Mouse (Mus musculus) layer of hippocampus, adult 11-12 months (tissue): ENCODE data around the gene Gm20532.

ENCODE experiments used
- DNase-seq: peaks from one replicate; pipeline ENCODE4 v3.0.0; 2022; ENCODE audit warnings: low spot score

The Gm20532 gene

DNA sequence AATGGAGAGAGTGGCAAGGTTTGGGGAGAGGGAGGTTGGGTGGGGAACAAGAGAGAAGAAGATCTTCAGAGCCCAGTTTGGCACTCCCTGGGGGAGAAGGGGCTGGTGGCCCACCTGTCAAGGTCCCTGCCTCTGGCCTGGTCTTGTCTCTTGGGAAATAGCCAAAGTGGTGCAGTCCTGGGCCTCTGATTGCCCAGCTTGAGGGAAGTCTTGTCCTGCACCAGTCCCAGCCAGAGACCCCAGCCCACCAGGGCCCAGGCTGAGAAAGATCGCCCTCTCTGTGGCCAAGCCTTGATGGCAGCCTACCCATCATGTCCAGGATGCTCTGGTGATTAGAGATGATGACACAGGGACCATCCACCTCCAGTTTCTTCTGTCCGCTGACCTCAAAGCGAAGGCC is 10.5 kb downstream of the Gm20532 start:
- no peak for DNase-seq

- no peak for DNase-seq
These were observed 11.4 kb downstream of the Gm20532 start for GRCm38 (mm10) chr2:26597810-26598209.

DNA sequence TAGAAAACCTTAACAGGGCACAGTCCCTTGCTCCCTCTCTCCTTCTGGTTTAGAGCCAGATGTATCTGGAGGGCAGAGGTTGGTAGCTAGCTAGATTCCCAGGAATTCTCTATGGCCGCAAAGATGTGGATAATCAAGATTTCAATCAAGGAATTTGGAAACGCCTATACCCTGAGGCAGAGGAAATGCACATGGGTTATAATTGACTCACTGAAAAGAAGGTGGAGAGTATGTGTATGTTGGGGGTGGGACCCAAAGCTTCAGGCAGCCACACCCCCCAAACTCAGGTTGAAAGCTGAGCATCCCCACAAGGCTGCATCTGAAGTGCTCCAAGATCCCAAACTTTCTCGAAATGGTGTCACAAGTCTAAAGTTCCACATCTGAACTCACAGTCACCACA is 12.0 kb downstream of the Gm20532 start:
- no peak for DNase-seq

DNA sequence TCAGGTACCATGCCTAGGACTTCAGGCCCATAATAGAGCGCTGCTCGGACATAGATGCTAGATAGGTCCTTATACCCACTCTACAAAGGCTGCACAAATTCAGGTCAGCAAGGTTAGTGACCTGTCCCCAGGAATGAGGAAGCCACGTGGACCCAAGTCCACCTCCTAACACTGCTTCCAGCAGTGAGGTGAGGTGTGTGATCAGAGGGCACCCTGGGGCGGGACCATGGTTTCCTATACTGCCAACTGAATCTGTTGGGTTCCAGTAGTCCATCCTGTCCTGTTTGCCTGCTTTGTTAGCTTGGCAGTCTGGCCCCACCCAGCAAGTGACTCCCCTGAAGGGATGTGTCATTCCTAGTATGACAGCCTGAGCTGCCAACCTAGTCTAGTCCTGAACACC is 13.5 kb downstream of the Gm20532 start:
- DNase-seq = no peak

- no peak for DNase-seq
These were observed 14.2 kb downstream of the Gm20532 start for GRCm38 (mm10) chr2:26600664-26601063.

DNA sequence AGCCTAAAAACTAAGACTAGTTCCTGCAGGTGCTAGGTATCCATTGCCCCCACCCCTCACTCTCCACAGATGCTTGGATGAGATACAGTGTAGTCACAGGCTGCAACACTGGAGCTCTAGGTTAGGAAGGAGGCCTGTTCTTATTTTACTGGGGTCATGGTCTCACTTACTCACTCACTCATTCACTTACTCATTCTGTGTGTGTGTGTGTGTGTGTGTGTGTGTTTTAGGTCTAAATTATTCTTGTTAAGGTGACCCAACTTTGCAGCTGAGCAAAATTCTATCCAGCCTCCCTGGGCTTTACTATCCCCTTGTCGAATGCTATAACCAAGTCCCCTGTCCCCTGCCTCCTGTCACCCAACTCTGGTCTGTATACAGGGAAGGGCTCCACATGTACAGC is 15.2 kb downstream of the Gm20532 start:
- DNase-seq = no peak

DNA sequence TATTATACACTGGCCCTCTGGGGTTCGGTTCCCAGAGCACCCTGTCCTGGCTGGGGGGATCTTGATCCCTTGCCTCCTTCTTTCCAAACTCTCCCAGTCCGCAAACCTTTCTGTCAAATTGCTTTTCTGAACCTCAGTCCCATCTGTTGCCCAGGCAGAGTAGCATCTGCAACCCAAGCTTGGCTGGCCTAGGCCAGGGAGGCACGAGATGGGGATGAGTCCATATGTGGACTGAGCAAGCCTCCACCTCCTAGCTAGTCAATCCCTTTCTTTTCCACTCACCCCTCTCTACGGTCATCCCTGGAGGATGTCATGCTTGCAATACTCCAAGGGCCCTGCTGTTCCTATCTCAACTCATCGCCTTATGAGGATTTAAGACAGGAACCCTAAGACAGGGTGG is 16.2 kb downstream of the Gm20532 start:
- no peak for DNase-seq

- no peak for DNase-seq
These were observed 16.7 kb downstream of the Gm20532 start for GRCm38 (mm10) chr2:26603159-26603558.

DNA sequence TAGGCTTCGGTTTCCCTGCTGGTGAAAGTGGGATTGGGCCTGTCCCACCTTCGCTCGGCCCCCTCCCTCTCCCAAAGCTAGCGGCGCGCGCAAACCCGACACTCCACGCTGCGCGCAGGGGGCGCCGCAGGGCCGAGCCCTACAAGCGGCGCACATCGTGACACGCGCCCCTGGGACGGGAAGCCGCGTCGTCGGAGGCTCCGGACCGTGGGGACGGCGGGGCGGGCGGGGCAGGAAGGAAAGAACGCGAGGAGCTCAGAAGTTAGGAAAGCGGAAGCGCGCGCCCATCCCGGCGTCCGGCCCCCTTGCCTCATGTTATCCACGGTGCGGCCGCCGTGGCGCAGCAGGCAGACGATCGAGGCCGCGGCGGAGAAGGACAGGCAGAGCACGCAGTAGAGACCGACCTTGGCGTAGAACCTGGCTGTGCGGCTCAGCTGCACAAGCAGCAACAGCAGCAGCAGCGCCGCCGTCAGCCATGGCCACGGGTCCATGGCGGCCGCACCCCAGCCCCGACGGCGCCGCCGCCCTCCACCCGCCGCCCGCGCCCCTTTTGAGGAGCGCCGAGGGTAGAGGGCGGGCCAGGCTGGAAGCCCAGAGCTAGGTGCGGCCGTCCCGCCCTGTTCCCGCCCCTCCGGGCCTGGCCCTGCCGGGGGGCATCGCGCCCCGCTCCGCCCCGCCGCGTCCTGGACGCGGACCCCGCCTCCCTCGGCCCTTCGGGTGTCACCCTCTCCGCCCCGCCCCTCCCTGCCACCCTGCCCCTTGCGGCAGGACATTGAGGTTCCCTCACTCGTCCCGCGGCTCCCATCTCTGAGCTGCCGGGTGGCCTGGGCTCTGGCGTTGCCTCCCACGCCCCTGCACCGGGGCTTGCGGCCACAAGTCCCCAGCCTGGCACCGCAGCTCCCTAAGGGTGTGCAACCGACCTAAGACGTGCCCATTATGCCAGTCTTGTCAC is 17.6 kb downstream of the Gm20532 start, which contains the start of gene Agpat2:
Agpat2 (minus strand) TSS at position 698 of the 952 bp plus-strand sequence.
- DNase-seq = peak; percentile 38

DNA sequence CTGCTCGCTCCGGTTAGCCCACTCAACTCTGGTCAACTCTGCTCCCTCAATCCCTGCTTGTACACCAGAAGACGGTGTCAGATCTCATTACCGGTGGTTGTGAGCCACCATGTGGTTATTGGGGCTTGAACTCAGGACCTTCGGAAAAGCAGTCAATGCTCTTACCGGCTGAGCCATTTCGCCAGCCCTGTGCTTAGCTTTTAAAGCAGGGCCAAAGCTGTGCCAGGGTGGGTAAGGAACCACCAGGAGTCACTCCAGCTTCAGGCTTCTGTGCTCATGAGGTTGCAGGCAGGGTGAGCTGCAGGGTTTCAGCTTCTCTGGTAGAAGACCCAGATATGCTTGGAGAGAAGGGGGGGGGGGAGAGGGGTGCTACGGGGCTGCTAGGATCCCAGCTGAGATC is 18.9 kb downstream of the Gm20532 start:
- DNase-seq = no peak

- no peak for DNase-seq
These were observed 20.1 kb downstream of the Gm20532 start for GRCm38 (mm10) chr2:26606579-26606978.

DNA sequence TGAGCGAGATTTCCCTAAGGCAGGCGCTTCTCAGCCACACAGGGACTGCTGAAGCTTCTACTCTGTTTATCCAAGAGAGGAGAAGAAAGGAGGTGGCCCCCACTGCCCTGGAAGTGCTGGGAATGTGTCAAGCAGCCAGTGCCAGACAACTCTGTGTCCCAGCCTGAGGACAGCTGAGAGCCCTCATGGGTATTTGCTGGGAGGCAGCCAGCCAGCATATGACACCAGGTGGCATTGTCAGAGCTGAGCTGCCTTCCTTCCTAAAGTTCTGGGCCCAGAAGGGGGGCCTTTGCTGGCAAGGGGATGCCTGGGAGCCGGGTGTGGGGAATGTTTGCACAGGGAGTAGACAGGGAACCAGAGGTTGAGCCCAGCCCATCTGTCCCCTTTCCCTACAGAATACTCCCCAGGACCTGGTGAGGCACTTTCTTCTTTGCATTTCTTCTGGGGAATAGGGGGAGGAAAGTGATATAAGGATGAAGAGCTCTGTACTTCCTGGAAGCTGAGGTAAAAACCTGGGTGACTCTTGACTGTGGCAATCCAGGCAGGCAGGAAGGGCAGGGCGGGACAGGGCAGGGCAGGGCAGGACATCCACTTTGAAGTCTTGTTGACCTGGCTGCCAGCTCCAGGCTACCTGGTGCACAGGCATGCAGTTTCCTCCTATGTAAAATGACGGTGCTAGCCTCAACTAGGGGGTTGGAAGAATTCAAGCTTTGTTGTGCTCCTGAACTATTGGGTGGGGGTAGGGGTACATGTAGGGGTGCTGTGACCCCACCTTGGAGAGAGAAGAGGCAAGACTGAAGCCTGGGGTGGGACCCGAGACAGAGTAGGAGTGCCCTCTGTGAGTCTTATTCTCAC is 20.8 kb downstream of the Gm20532 start:
- no peak for DNase-seq

- no peak for DNase-seq
These were observed 22.3 kb downstream of the Gm20532 start for GRCm38 (mm10) chr2:26608781-26609180.

GRCm38 (mm10) chr2:26609261-26609661 is 22.8 kb downstream of the Gm20532 start:
- no peak for DNase-seq

DNA sequence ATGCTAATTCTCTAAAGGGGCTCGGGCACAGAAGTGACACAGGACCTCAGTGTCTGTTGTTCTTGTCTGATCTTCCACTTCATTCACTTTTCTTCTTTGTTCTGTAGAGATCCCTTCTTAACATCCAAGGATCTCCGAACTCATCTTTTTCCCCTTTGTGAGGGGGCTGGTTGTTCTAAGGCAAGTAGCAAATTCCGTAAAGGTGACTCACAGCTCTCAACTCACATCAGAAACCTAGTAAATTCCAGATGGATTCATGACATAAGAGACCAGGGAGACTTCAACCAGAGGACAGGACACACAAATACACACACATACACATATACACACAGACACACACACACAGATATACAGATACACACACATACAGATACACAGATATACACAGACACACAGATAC is 24.1 kb downstream of the Gm20532 start:
- no peak for DNase-seq

DNA sequence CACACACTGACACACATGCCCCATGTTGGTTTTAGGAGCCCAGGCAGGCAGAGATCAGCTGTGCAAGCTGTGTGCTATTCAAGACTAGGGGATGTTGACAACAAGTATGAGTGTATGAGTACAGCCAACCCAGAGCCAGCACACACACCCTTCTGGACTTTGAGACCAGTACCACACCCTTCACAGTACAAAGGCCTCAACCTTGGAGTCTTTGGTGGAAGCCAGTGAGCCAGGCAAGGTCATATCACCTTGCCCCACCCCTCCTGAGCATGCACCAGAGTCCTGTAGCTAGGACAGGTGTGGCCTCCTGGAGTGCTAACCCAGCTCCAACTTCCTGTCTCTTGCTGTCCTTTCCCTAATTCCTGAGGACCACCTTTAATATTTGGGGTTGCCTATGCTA is 24.6 kb downstream of the Gm20532 start:
- DNase-seq = no peak

DNA sequence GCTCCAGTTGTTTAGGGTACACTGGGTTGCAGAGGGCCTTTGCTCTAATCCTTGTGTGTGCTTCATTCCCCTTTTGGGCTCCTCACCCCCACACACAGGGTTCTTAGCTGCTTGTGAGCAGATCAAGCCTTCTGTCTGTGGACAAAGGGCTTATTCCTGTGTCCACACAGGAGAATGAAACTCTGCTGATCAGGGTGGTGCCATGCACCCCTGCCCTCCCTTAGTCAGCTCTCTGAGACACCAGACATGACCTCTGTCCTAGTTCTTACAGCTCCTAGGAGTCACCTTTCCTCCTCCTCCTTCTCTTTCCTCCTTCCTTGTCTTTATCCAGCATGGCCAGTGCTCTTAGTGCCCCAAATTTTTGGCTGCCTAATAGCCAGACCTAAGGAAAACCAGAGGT is 25.5 kb downstream of the Gm20532 start:
- DNase-seq = no peak

GRCm38 (mm10) chr2:26614903-26615302 is 28.5 kb downstream of the Gm20532 start:
- DNase-seq = no peak

DNA sequence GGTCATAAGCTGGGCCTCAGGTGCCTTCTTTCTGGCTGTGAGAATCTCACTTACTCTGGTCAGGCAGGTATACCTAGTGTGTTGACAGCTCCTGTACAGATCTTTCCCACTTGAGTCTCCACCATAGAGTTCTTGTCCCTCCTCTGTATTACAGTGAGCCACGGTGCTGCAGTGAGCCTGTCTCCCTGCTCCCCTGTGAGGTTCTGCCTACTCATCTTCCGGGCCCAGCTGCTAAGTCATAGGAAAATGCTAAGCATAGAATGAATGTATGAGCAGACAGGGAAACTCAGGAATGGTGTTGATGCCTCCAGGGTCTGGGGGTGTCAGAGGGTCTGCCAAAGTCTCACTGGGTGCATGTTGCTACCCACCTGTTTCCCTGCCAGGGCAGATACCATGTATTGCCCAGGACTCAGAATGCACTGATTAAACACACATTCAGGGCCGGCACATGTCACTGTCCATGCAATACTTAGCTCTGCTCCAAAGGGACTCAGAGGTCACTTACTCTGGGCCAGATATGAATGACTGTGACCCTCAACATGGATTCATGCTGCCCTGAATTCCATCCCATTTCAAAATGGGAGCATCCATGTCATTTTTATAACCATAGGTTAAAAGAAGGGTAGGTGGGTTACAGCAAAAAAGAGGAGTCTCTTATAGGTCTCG is 29.2 kb downstream of the Gm20532 start:
- no peak for DNase-seq

DNA sequence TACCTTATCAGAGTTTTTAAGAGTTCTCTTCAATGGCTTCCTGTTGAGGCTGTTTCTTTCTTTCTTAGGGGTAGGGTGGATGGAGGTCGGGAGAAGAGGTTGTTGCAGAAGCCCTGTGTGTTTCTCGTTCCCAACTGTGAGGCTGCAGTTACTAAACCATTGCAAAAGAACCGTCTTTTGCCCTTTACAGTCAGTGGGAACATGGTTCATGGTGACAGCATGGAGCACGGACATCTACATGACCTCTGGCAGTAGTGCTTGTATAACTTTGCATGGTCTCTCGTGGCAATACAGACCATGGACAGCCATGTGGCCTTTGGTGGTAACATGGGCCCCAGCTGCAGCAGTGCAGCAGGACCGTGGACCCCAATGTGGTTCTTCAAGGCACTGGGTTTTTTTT is 30.9 kb downstream of the Gm20532 start:
- DNase-seq = no peak

DNA sequence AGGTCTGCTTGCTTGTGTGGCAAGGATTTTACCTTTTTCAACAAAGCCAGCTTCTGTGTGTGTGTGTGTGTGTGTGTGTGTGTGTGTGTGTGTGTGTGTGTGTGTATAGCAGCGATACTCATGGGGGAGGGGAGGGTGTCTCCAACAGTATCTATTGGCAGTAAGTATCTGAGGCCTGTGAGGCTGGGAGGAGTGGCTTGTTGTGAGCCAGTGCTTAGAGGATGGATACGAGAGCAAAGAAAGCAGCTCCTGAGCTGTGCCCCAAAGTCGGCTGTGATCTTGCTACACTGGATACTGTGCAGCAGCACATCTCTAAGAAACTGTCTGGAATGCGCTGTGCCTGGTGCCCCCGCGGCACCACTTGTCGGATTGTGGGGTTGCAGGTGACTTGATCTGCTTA is 31.5 kb downstream of the Gm20532 start:
- DNase-seq = no peak

GRCm38 (mm10) chr2:26621246-26621645 is 34.8 kb downstream of the Gm20532 start:
- no peak for DNase-seq
